Mouse (Mus musculus) yolk sac, embryonic 10.5 days (tissue): ENCODE results near the gene Olfr1434.
"Not testable (repeated sequence)": the region's sequence is repeated elsewhere in the genome, so short reads cannot be mapped to it uniquely, and the experiment has no call there.

Experiments
- DNase-seq: peaks from one replicate; pipeline ENCODE4 v3.0.0-alpha.2; 2017; ENCODE audit warnings: low spot score

Gene Olfr1434

DNA sequence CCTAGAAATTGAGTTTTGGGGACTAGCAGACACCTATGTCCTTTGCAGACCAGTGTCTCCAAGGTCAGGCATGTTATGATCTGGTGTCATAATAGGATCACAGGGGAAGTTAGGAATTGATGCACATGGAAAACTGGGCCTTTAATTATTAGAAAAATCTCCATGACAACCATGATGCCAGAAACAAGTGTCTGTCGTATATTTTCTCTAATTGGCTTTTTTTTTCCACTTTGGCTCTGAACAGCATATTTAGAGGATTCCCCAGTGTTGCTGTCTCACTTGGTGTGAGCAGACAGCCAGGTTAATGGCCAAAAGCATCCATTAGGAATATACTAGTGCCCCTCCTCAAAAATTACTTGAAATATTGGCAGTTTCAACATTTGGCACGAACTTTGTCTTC is at the start of gene Olfr1434:
Olfr1434 (plus strand) TSS at position 301 of the 400 bp plus-strand sequence.
- DNase-seq, result no peak

GRCm38 (mm10) chr19:12232496-12232895 is 47.2 kb upstream of the Olfr1434 start, which contains the start of gene Olfr1432:
Gene Olfr1432 (minus strand): TSS chr19:12232596.
- DNase-seq, result not testable (repeated sequence)

GRCm38 (mm10) chr19:12241559-12241958 is 38.1 kb upstream of the Olfr1434 start, which contains the start of gene Olfr262:
Gene Olfr262 (minus strand): TSS chr19:12241659.
- no peak for DNase-seq

DNA sequence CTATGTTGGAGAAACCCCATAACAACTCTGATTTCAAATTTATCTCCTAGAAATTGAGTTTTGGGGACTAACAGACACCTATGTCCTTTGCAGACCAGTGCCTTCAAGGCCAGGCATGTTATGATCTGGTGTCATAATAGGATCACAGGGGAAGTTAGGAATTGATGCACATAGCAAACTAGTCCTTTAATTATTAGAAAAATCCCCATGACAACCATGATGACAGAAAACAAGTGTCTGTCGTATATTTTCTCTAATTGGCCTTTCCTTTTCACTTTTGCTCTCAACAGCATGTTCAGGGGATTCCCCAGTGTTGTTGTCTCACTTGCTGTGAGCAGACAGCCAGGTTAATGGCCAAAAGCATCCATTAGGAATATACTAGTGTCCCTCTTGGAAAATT is 18.9 kb upstream of the Olfr1434 start, which contains the start of gene Olfr235:
Olfr235 (plus strand) TSS at position 301 of the 400 bp plus-strand sequence.
- DNase-seq, result no peak

DNA sequence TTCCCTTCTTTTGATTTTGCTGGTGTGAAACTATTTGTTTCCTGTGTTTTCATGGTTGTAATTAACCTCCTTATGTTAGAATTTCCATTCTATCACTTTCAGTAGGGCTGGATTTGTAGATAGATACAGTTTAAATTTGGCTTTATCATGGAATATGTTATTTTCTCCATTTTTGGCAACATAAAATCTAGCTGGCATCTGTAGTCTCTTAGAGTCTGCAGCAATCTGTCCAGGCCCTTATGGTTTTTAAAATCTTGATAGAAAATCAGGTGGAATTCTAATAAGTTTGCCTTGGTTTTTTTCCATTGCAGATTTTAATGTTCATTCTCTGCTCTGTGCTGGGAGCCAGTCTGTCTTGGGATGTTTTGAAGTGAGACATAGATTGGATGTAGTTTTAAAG is 13.3 kb downstream of the Olfr1434 start:
- DNase-seq, result no peak

- DNase-seq, result not testable (repeated sequence)
Observed at GRCm38 (mm10) chr19:12299030-12299429, 19.4 kb downstream of the Olfr1434 start, which contains the start of gene Olfr1436. Gene Olfr1436 (minus strand): TSS chr19:12299130.

- no peak for DNase-seq
Observed at GRCm38 (mm10) chr19:12325001-12325400, 45.3 kb downstream of the Olfr1434 start, which contains the start of gene Olfr1437. Gene Olfr1437 (minus strand): TSS chr19:12325101.
